Mouse (Mus musculus) embryonic facial prominence, embryonic 13.5 days (tissue): ENCODE results near the gene Sdr9c7. TPM values are rescaled to one million over a fixed set of nuclear protein-coding genes. Genes with fewer than 3 reads are reported as not detected.
"Not testable (repeated sequence)": the region's sequence is repeated elsewhere in the genome, so short reads cannot be mapped to it uniquely, and the experiment has no call there.

Experiments
- ATAC-seq: fragments of 200-750 bp; cut with Nextera tagmentation; 2 replicates; pipeline ENCODE4 v1.8.0; 2017; ENCODE audit warnings: low read depth; ENCODE audit not compliant: insufficient number of reproducible peaks, insufficient read depth, low FRiP score, low TSS enrichment
- H3K27ac ChIP-seq: fragments of 300-500 bp; sonication (generic); 2 replicates; pipeline ENCODE4 v1.5.1; 2015; ENCODE audit warnings: moderate library complexity, mild to moderate bottlenecking, inconsistent platforms
- H3K27me3 ChIP-seq: fragments of 300-500 bp; sonication (generic); 2 replicates; pipeline ENCODE4 v1.6.1; 2015; ENCODE audit warnings: mild to moderate bottlenecking, inconsistent platforms
- H3K36me3 ChIP-seq: fragments of 300-500 bp; sonication (generic); 2 replicates; pipeline ENCODE4 v1.6.1; 2015; ENCODE audit warnings: mild to moderate bottlenecking, inconsistent platforms
- H3K4me1 ChIP-seq: fragments of 300-500 bp; sonication (generic); 2 replicates; pipeline ENCODE4 v1.6.1; 2015; ENCODE audit warnings: inconsistent platforms
- H3K4me2 ChIP-seq: fragments of 300-500 bp; sonication (generic); 2 replicates; pipeline ENCODE4 v1.6.1; 2015; ENCODE audit warnings: moderate library complexity, mild to moderate bottlenecking, inconsistent platforms
- H3K4me3 ChIP-seq: fragments of 300-500 bp; sonication (generic); 2 replicates; pipeline ENCODE4 v1.5.1; 2015; ENCODE audit warnings: mild to moderate bottlenecking, inconsistent platforms
- H3K9ac ChIP-seq: fragments of 300-500 bp; sonication (generic); 2 replicates; pipeline ENCODE4 v1.6.1; 2015; ENCODE audit warnings: mild to moderate bottlenecking, inconsistent platforms
- H3K9me3 ChIP-seq: fragments of 300-500 bp; sonication (generic); 2 replicates; pipeline ENCODE4 v1.6.1; 2016; ENCODE audit warnings: inconsistent platforms
- WGBS: fragments of 180-500 bp; shearing (Covaris S2); methylation state at CpG from one replicate; pipeline ENCODE4 v1.1.7; 2015; ENCODE audit warnings: mixed read lengths; 5-methylcytosine and 5-hydroxymethylcytosine counted together
- polyA plus RNA-seq: library from polyadenylated mRNA; unstranded; fragments of >200 nt; fragmentation: Nextera tagmentation; extraction: Ambion mirVana; gene quantifications from 2 replicates; pipeline ENCODE4 v1.2.1, GENCODE M21; 2015

Sdr9c7 gene
- polyA plus RNA-seq, 1 experiment from 2014 or later = 0.08 TPM

DNA sequence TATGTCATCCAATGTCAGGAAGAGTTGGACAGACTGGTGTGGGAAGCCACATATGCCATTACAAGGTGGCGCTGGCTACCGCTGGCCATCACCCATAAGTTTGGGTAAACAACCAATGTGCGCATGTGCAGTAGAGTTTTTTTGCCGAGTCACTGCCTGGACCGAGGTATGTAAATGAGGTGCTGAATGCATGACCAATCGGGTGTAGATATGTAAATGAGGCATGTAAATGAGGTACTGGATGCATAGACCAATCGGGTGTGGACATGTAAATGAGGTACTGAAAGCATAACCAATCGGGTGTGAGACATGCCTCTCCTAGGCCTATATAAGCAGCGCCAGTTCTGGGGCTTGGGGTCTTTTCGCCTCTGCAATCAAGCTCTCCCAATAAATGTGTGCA, 41.3 kb downstream of the Sdr9c7 start:
- WGBS = 97% methylated on average over 10 of the region's 10 CpGs
- H3K9me3 ChIP-seq, H3K27me3 ChIP-seq, ATAC-seq, H3K27ac ChIP-seq, H3K4me2 ChIP-seq, H3K4me1 ChIP-seq, H3K4me3 ChIP-seq, H3K9ac ChIP-seq, H3K36me3 ChIP-seq: not testable (repeated sequence)

DNA sequence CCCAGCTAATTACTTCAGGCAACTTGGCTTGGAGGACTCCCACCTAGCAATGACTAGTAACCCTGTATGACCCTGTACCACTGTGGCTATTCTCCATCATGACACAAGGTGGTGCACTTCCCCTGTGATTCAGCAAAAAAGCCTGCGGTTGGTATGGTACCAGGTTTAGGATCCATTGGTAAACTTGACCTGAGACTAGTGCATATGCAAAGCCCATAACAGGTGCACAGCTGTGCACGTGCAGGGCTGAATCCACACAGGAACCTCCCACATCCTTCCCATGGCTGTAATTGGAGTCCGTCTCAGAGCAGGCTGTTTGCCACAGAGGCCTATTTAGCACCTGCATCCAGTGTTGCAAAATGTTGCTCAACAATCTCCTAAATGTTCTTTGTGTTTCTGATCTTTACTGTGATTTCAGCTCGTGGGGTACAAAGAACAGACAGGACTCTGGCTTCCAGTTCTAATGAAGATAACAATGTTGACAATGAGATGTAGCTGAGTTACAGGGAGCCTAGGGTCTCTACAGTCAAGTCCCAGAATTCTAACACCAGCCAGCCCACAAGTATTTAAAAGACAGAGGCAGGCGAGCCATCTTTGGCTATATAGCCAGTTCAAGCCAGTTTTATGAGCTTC, 47.2 kb downstream of the Sdr9c7 start:
- H3K9ac ChIP-seq = no peak overlapping the region
- no peaks in the 10 kb centered on the region for H3K4me1 ChIP-seq
- no peak overlapping the region for H3K4me3 ChIP-seq
- H3K36me3 ChIP-seq = no peaks in the 10 kb centered on the region
- H3K27ac ChIP-seq = no peak overlapping the region
- H3K9me3 ChIP-seq = no peaks in the 10 kb centered on the region
- H3K4me2 ChIP-seq = no peak overlapping the region
- peak; percentile 69 for ATAC-seq
- no peaks in the 10 kb centered on the region for H3K27me3 ChIP-seq
- WGBS = 32% methylated on average over 5 of the region's 5 CpGs

DNA sequence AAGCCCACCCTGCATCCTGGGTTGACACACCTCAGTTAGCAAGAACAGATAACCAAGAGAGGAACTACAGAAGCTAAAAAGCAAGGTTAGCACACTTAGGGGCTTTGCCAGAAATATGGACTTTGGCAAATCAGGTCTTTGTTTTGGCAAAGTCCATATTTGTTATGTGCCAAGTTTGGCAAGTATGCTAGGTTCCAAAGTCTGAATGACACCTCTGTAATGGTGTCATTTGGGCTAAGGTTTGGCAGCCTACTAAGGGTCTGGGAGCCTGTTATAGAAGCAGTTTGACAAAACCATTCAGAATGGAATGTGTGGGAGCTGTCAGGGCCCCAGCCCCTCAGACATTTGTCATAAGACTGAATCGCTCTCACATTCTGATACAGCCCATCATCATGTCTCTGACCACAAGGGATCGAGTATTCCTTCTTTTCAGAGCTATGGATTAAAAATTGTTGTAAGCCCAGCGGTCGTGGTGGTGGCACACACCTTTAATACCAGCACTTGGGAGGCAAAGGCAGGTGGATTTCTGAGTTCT, 51.3 kb downstream of the Sdr9c7 start:
- no peaks in the 10 kb centered on the region for H3K4me1 ChIP-seq
- no peak overlapping the region for H3K27ac ChIP-seq
- H3K9ac ChIP-seq = no peak overlapping the region
- no peaks in the 10 kb centered on the region for H3K9me3 ChIP-seq
- H3K36me3 ChIP-seq = no peaks in the 10 kb centered on the region
- 68% methylated on average over 4 of the region's 4 CpGs for WGBS
- no peak overlapping the region for H3K4me2 ChIP-seq
- H3K27me3 ChIP-seq = no peaks in the 10 kb centered on the region
- no peak for ATAC-seq
- H3K4me3 ChIP-seq = no peak overlapping the region

DNA sequence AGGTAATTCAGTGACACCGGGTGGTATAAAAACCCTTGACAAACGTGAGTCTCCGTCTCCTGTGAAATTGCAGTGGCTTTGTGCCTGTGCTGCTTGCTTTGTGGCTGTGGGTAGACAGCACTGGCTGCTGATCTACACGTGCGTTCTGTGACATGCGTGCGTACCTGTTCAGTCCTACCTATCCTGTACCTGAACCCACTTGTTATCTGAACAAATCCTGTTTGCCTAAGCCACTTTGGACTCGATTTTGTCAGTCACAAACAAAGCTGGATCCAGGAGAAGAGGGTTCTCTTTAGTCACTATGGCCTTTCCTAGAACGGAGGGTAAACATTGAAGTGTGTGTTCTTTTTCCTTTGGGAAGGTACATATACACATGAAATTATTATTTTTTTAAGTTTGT, 53.1 kb downstream of the Sdr9c7 start:
- Histone ChIP-seq H3K4me1 (no peaks in the 10 kb centered on the region), H3K27ac (no peak overlapping the region), H3K27me3 (no peaks in the 10 kb centered on the region), H3K4me2 (no peak overlapping the region), H3K4me3 (no peak overlapping the region), H3K9ac (no peak overlapping the region), H3K9me3 (no peaks in the 10 kb centered on the region), H3K36me3 (no peaks in the 10 kb centered on the region)
- ATAC-seq = no peak
- WGBS = 83% methylated on average over 9 of the region's 9 CpGs

DNA sequence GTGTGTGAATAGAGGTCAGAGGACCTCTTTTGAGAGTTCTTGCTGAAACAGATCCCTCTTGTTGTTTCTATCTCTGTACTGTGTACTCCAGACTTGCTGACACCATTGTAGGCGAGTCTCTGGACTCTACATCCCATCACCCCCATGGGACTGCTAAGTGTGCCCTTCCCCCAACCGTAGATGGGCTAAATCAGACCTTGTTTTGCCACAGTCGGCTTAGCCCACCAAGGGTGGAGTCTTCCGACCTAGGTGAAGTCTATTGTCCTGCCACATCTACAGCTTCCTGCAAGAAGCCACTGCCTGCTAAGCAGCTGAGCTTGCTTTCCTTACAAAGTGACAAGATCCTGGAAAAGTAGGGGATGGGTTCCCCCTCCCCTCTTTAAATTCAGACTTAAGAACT, 53.5 kb downstream of the Sdr9c7 start:
- H3K9ac ChIP-seq = no peak overlapping the region
- 70% methylated on average over 4 of the region's 4 CpGs for WGBS
- H3K4me1 ChIP-seq = no peaks in the 10 kb centered on the region
- no peak overlapping the region for H3K4me3 ChIP-seq
- no peak overlapping the region for H3K27ac ChIP-seq
- H3K36me3 ChIP-seq = no peaks in the 10 kb centered on the region
- H3K4me2 ChIP-seq = no peak overlapping the region
- no peak for ATAC-seq
- H3K9me3 ChIP-seq = no peaks in the 10 kb centered on the region
- H3K27me3 ChIP-seq = no peaks in the 10 kb centered on the region

- Histone ChIP-seq H3K36me3 (no peaks in the 10 kb centered on the region), H3K4me3 (no peak overlapping the region), H3K4me2 (no peak overlapping the region), H3K9ac (no peak overlapping the region), H3K27ac (no peak overlapping the region), H3K9me3 (no peaks in the 10 kb centered on the region), H3K4me1 (no peaks in the 10 kb centered on the region), H3K27me3 (no peaks in the 10 kb centered on the region)
- no peak for ATAC-seq
- WGBS = 70% methylated on average over 4 of the region's 4 CpGs
Observed at GRCm38 (mm10) chr10:127955034-127955433, 56.7 kb downstream of the Sdr9c7 start.

DNA sequence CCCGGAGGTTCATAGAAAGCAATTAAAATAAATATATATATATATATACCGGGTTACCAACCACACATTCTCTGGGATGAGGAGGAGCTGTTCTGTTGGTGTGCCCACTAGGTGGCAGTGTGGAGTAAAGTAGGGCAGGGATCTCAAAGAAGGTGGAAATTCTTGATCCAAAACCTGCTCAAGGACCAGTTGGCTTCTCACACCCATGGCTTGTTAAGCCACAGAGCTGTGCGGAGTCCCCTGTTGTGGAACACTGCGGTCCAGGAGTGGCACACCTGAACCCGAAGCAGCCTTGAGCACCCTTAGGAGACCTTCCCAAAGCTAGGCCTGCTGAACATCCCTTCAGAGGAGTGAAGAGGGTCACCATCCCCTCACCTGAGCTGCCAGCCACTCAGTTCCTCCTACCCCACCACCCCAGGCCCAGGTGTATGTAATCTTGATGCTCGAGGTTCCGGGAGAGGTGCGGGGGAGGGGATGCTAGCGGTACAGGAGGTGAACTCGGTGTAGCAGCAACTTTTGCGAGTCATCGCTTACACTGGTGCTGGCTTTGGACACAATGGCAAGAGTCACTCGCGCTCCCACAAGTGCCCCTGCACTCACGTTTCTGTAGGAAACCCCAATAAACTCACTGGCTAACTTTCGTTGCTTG, 58.0 kb downstream of the Sdr9c7 start:
- no peak overlapping the region for H3K4me3 ChIP-seq
- ATAC-seq = no peak
- H3K36me3 ChIP-seq = no peaks in the 10 kb centered on the region
- no peaks in the 10 kb centered on the region for H3K4me1 ChIP-seq
- H3K27me3 ChIP-seq = no peaks in the 10 kb centered on the region
- H3K9ac ChIP-seq = no peak overlapping the region
- no peaks in the 10 kb centered on the region for H3K9me3 ChIP-seq
- no peak overlapping the region for H3K4me2 ChIP-seq
- WGBS = 58% methylated on average over 16 of the region's 16 CpGs
- no peak overlapping the region for H3K27ac ChIP-seq

- H3K27ac ChIP-seq = no peak overlapping the region
- no peaks in the 10 kb centered on the region for H3K9me3 ChIP-seq
- ATAC-seq = no peak
- H3K4me3 ChIP-seq = no peak overlapping the region
- H3K4me1 ChIP-seq = no peaks in the 10 kb centered on the region
- no peak overlapping the region for H3K4me2 ChIP-seq
- no peak overlapping the region for H3K9ac ChIP-seq
- H3K36me3 ChIP-seq = no peaks in the 10 kb centered on the region
- no peaks in the 10 kb centered on the region for H3K27me3 ChIP-seq
- 92% methylated on average over 7 of the region's 7 CpGs for WGBS
Observed at GRCm38 (mm10) chr10:127959161-127959679, 60.9 kb downstream of the Sdr9c7 start.

Other genes starting within 250 kb of the Sdr9c7 start
- 9.1 and 10.6 TPM in 2 replicates for gene Nemp1, start 231.6 kb upstream of the Sdr9c7 start, polyA plus RNA-seq
- gene Nab2, start 229.9 kb upstream of the Sdr9c7 start, polyA plus RNA-seq = 19.5 and 20.3 TPM in 2 replicates
- gene Myo1a, start 193.3 kb upstream of the Sdr9c7 start, polyA plus RNA-seq = 0.66 and 2.5 TPM in 2 replicates
- 0.55 TPM in 1 of 2 replicates, not detected in the other for gene Tac2, start 174.0 kb upstream of the Sdr9c7 start, polyA plus RNA-seq
- 3.7 TPM in 2 replicates for gene Zbtb39, start 159.0 kb upstream of the Sdr9c7 start, polyA plus RNA-seq
- gene Gpr182, start 146.8 kb upstream of the Sdr9c7 start, polyA plus RNA-seq = 0.90 and 1.2 TPM in 2 replicates
- 0.06 TPM in 1 of 2 replicates, not detected in the other for gene Rdh1, start 138.8 kb upstream of the Sdr9c7 start, polyA plus RNA-seq
- gene Rdh16f1, start 138.7 kb upstream of the Sdr9c7 start, polyA plus RNA-seq = not detected in 2 replicates
- gene Rdh9, start 122.1 kb upstream of the Sdr9c7 start, polyA plus RNA-seq = 0.34 and 0.37 TPM in 2 replicates
- not detected in 2 replicates for gene Rdh16, start 97.4 kb upstream of the Sdr9c7 start, polyA plus RNA-seq
- gene Rdh19, start 48.6 kb upstream of the Sdr9c7 start, polyA plus RNA-seq = not detected in 2 replicates
- not detected in 2 replicates for gene Rdh16f2, start 32.0 kb upstream of the Sdr9c7 start, polyA plus RNA-seq
- 0.21 TPM in 1 of 2 replicates, not detected in the other for gene Rdh7, start 9.7 kb upstream of the Sdr9c7 start, polyA plus RNA-seq
- gene Hsd17b6, start 109.1 kb downstream of the Sdr9c7 start, polyA plus RNA-seq = not detected in 2 replicates
- gene Prim1, start 116.7 kb downstream of the Sdr9c7 start, polyA plus RNA-seq = 92.1 and 92.2 TPM in 2 replicates
- gene Naca, start 137.1 kb downstream of the Sdr9c7 start, polyA plus RNA-seq = 789 and 900 TPM in 2 replicates
- gene Ptges3, start 160.4 kb downstream of the Sdr9c7 start, polyA plus RNA-seq = 537 and 556 TPM in 2 replicates
- 1,953 and 2,050 TPM in 2 replicates for gene Atp5b, start 184.8 kb downstream of the Sdr9c7 start, polyA plus RNA-seq
- 10.9 and 11.4 TPM in 2 replicates for gene Baz2a, start 193.1 kb downstream of the Sdr9c7 start, polyA plus RNA-seq